Mouse (Mus musculus) kidney, postnatal 4 days (tissue): ENCODE measurements around the gene Krt76.

ENCODE experiments used
- DNase-seq, 2 experiments: peaks; one replicate each; pipeline ENCODE4 v3.0.0; 2021; ENCODE audit warnings: mixed read lengths in 2 of 2

Krt76 gene

DNA sequence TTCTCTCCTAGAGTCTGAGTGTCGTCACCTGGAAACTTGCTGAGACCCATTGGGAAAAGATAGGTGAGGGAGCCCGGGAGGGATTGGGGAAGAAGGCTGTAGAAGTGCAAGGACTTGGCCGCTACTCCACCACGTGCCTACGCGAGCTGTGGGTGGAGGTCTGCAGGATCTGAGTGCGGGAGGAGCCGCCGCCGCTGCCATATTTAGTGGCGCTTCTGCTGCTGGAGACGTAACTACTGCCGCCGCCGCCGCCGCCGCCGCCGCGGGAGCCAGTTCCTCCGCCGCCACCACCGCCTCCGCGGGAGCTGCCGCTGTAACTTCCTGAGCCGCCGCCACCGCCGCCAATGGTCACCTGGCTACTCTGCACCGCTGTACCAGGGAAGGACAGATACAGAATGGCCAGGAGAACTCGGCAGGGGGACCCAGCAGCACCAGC, 33.0 kb downstream of the Krt76 start:
- peak; percentile 64 to 73 for DNase-seq

DNA sequence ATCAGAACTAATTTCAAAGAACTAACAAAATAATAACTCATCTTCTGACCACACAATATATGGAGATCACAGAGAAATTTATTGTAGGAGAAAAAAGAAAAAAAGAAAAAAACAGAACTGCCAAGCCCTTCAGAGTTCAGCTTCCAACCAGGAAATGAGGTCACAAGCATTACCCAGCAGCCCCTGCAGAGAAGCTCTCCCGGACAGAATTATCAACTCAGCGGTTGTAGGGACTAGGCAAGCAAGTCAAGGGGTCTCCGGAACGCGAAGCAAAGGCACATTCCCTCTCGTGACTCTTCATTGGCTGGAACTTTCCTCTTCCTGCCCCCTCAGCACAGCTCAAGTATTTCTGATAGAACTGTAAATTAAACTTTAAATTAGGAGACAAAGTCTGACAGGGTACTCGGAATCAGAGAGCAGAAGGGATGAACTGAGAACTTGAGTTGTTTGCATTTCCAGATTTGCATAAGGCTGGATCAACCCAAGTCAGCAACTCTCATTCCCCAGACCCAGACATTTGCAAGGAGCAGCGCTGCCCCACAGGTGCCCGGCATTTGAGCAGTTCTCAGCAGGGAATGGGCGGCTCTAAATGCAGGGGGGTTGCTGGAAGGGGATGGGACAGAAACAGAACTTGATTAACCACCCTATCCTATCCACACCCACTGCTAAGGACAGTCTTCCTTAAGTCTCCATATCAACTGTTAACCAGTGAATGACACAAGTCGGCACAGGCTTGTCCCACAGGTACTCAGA, 33.9 kb downstream of the Krt76 start:
- peak in 1 of 2 experiments; percentile 32 for DNase-seq

DNA sequence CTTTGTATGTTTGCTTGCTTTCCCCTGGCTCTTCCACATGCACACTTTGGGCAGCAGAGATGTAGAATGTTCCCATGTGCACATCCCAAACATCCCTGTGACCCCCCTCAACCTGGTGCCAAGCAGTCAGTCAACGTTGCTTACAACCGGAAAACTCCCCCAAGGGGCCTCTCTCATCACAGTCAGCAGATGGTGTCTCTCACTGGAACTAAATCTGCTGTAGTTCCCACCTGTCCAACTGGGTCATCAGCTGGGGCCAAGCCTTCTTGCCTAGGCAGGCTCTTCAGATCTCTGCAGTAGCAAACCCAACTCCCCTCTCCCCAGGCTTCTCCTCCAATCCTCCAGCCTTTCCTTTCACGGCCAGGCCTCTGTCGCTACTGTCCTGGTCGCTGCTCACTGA, 36.0 kb downstream of the Krt76 start:
- no peak for DNase-seq

DNA sequence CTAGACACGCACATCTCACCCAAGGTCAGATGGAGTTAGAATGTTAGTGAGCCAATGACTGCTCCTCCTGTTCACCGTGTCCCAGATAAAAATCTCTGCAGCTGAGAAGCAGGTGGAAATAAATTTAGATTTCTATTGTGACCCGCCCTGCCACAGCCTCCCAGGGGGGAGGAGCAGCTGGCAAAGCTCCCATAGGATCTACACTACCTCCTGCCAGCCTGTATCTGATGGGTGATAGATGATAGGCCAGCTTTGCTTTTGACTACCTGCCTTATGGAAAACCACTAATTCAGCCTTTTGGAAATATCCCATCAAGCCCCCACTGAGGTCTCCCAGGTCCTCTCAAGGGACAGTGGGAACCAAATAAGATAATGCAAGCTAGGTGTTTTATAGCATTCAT, 37.0 kb downstream of the Krt76 start:
- DNase-seq, result no peak

DNA sequence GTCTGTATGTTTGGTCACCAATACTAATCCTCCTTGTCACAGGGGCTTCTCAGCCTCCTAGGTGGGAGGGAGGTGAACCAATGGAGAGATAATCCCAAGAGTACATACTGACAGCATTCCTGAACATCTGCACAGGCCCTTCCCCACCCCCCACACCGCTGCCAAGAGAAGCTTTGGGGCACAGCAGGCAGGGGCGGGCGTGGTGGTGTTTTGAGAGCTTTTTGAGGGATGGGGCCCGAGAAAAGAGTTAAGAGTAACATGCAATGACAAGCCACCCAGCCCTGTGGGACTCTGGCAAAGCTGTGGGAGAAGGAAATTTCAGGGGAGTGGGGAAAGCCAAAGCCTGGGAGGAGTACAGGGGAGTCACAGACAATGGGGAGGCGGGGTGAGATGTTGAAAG, 38.4 kb downstream of the Krt76 start:
- no peak for DNase-seq

DNA sequence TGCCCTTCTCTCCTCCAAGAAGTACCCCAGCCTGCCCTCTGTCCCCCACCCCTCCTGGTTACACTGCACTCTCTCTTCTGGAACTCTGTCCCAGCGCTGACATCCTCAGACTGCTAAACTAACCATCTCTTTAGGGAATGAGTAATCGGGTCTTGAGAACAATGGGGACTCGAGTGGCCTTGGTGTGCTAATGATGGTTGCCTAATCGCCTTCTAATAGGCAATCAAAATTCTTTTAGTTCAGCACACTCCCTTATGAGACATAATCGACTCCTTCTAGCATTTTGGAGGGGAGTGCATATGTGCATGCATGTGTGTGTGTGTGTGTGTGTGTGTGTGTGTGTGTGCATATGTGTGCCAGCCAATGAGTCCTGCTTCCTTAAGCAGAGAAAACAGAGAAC, 40.1 kb downstream of the Krt76 start:
- no peak for DNase-seq

DNA sequence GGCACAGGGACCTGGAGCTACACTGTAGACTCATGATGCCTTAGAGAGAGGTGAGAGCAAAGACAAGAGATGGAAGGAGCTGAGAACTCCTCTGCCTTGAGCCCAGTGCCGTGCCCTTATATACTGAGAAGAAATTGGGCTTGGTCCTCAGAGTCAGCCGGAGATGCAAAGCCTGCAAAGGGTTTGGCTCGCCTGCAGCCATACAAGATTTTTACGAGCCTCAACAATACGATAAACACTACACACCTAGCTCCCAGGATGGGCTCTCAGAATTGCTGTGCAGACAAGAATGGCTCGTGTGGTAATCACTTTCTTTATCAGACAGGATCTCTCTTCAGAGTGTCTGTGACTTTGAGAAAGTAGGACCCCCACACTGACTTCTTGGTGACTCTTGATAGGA, 42.0 kb downstream of the Krt76 start, which contains the start of gene Krt1:
TSS of gene Krt1 (minus strand) at position 101 of the 400 bp plus-strand sequence.
- DNase-seq, result no peak

DNA sequence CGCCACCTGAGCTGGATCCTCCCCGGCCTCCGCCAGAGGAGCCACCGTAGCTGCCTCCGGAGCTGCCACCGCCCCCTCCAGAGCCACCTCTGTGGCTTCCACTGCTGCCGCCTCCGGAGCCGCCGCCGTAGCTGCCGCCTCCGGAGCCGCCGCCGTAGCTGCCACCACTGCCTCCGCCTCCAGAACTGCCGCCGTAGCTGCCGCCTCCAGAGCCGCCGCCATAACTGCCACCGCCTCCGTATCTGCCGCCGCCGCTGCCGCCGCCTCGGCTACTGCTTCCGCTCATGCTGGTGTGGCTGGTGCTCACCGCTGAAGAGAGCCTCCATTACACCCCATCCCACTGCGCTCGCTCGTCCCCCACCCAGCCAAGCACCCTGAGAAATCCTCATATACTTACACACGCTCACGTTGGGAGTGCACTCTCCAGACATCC, 46.7 kb downstream of the Krt76 start:
- DNase-seq, result peak; percentile 63 to 69

DNA sequence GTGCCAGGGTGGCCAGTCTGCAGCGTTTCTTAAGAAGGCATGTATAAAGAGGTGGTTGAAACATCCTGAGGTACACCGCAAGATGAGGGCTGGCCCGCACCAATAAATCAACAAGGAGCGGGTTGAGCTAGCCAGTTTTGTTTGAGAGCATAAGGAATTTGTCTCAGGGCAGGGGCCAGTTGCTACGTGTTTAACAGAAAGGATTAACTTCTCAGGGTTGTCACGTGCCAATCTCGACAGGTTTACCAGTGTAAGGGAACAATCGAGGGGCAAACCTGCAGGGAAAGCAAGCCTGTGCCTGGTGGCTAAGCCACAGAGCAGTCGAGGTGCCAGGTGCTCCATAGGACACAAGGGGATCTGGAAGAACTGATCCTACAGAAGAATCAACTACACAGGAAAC, 49.5 kb downstream of the Krt76 start:
- DNase-seq, result no peak

DNA sequence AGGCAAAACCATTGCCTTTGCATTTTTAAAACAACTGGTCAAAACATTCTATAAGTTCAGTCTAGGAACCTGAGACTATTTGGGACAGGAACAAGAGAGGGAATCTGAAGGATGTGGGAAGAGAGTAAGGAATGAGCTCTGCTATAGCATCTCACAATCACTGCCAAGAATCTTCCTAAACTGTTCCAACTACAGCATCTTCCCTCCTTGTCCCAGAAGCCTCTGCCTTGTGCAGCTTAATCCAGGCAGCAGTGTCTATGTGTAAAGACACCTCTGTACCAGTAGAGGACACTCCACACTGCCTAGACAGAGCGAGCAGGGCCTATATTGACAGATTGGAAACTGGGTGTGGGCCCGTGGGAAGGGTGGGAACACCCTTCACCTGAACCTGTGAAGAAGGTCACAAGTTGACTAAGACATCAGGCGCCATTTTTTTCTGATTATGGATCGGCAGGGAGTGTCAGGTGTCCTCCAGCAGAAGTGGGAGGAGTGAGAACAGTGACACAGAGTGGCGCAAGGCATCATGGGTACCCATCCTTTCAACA, 57.9 kb downstream of the Krt76 start:
- no peak for DNase-seq
